Mouse (Mus musculus): Measurements from ENCODE around the gene Fgfrl1. TPM values are rescaled to one million over a fixed set of nuclear protein-coding genes. Genes with fewer than 3 reads are reported as not detected.

The Fgfrl1 gene
- polyA plus RNA-seq, 1 experiment: 65.1 TPM

- WGBS: 71% methylated on average over 3 of the region's 3 CpGs
- no peak for TF ChIP-seq POLR2A (IDR thresholded peaks at IDR 0.05; ENCODE audit: low read depth, low read length)
- no peak for TF ChIP-seq CTCF (conservative IDR thresholded peaks at IDR 0.05; ENCODE audit: insufficient read depth, insufficient read length, low read depth, low read length)
- no peak for DNase-seq
- no peaks in the 10 kb centered on the region for H3K36me3 ChIP-seq (ENCODE audit: control insufficient read depth, insufficient read depth, low read length)
- no peaks in the 10 kb centered on the region for H3K27me3 ChIP-seq (replicated peaks; ENCODE audit: control insufficient read depth, insufficient read depth, low read length)
- no peak overlapping the region for H3K4me3 ChIP-seq (ENCODE audit: insufficient read depth, low read depth, low read length)
- H3K27ac ChIP-seq (ENCODE audit: insufficient read depth, low read depth, low read length): no peak overlapping the region
- no peaks in the 10 kb centered on the region for H3K4me1 ChIP-seq (ENCODE audit: control insufficient read depth, insufficient read depth, low read length)
Observed at GRCm38 (mm10) chr5:108700346-108700745, 8.2 kb downstream of the Fgfrl1 start.

GRCm38 (mm10) chr5:108701341-108702021 lies 9.3 kb downstream of the Fgfrl1 start:
- Histone ChIP-seq H3K27ac (ENCODE audit: insufficient read depth, low read depth, low read length) (no peak overlapping the region), H3K4me3 (ENCODE audit: insufficient read depth, low read depth, low read length) (no peak overlapping the region), H3K27me3 (replicated peaks; ENCODE audit: control insufficient read depth, insufficient read depth, low read length) (no peaks in the 10 kb centered on the region), H3K36me3 (ENCODE audit: control insufficient read depth, insufficient read depth, low read length) (no peaks in the 10 kb centered on the region), H3K4me1 (ENCODE audit: control insufficient read depth, insufficient read depth, low read length) (no peaks in the 10 kb centered on the region)
- no peak for TF ChIP-seq POLR2A (IDR thresholded peaks at IDR 0.05; ENCODE audit: low read depth, low read length)
- TF ChIP-seq CTCF (conservative IDR thresholded peaks at IDR 0.05; ENCODE audit: insufficient read depth, insufficient read length, low read depth, low read length): no peak
- WGBS: 66% methylated on average over 10 of the region's 10 CpGs
- DNase-seq: no peak

- Histone ChIP-seq H3K36me3 (ENCODE audit: control insufficient read depth, insufficient read depth, low read length) (no peaks in the 10 kb centered on the region), H3K4me3 (ENCODE audit: insufficient read depth, low read depth, low read length) (no peak overlapping the region), H3K27ac (ENCODE audit: insufficient read depth, low read depth, low read length) (no peak overlapping the region), H3K27me3 (replicated peaks; ENCODE audit: control insufficient read depth, insufficient read depth, low read length) (no peaks in the 10 kb centered on the region), H3K4me1 (ENCODE audit: control insufficient read depth, insufficient read depth, low read length) (peaks cover 10% of the 10 kb centered on the region)
- TF ChIP-seq POLR2A (IDR thresholded peaks at IDR 0.05; ENCODE audit: low read depth, low read length) (no peak), CTCF (conservative IDR thresholded peaks at IDR 0.05; ENCODE audit: insufficient read depth, insufficient read length, low read depth, low read length) (no peak)
- 74% methylated on average over 12 of the region's 12 CpGs for WGBS
- DNase-seq: no peak
Observed at GRCm38 (mm10) chr5:108703754-108704626, 11.8 kb downstream of the Fgfrl1 start.

GRCm38 (mm10) chr5:108707758-108708157 lies 15.6 kb downstream of the Fgfrl1 start:
- Histone ChIP-seq H3K27ac (ENCODE audit: insufficient read depth, low read depth, low read length) (peak overlapping the region; percentile 21), H3K36me3 (ENCODE audit: control insufficient read depth, insufficient read depth, low read length) (no peaks in the 10 kb centered on the region), H3K4me1 (ENCODE audit: control insufficient read depth, insufficient read depth, low read length) (peaks cover 15% of the 10 kb centered on the region), H3K4me3 (ENCODE audit: insufficient read depth, low read depth, low read length) (no peak overlapping the region), H3K27me3 (replicated peaks; ENCODE audit: control insufficient read depth, insufficient read depth, low read length) (no peaks in the 10 kb centered on the region)
- TF ChIP-seq CTCF (conservative IDR thresholded peaks at IDR 0.05; ENCODE audit: insufficient read depth, insufficient read length, low read depth, low read length) (no peak), POLR2A (IDR thresholded peaks at IDR 0.05; ENCODE audit: low read depth, low read length) (no peak)
- DNase-seq: no peak
- 71% methylated on average over 2 of the region's 2 CpGs for WGBS

- peak; percentile 87 for DNase-seq
- Histone ChIP-seq H3K27me3 (replicated peaks; ENCODE audit: control insufficient read depth, insufficient read depth, low read length) (no peaks in the 10 kb centered on the region), H3K27ac (ENCODE audit: insufficient read depth, low read depth, low read length) (peak overlapping the region; percentile 72), H3K4me1 (ENCODE audit: control insufficient read depth, insufficient read depth, low read length) (peaks cover 15% of the 10 kb centered on the region), H3K36me3 (ENCODE audit: control insufficient read depth, insufficient read depth, low read length) (no peaks in the 10 kb centered on the region), H3K4me3 (ENCODE audit: insufficient read depth, low read depth, low read length) (no peak overlapping the region)
- TF ChIP-seq POLR2A (IDR thresholded peaks at IDR 0.05; ENCODE audit: low read depth, low read length): no peak
- no peak for TF ChIP-seq CTCF (conservative IDR thresholded peaks at IDR 0.05; ENCODE audit: insufficient read depth, insufficient read length, low read depth, low read length)
- WGBS: 67% methylated on average over 1 of the region's 1 CpGs
Observed at GRCm38 (mm10) chr5:108708419-108708818, 16.2 kb downstream of the Fgfrl1 start.

GRCm38 (mm10) chr5:108708981-108709731 lies 17.0 kb downstream of the Fgfrl1 start:
- H3K27ac ChIP-seq (ENCODE audit: insufficient read depth, low read depth, low read length): peak overlapping the region; percentile 72
- no peaks in the 10 kb centered on the region for H3K36me3 ChIP-seq (ENCODE audit: control insufficient read depth, insufficient read depth, low read length)
- no peak for TF ChIP-seq POLR2A (IDR thresholded peaks at IDR 0.05; ENCODE audit: low read depth, low read length)
- no peak for TF ChIP-seq CTCF (conservative IDR thresholded peaks at IDR 0.05; ENCODE audit: insufficient read depth, insufficient read length, low read depth, low read length)
- H3K27me3 ChIP-seq (replicated peaks; ENCODE audit: control insufficient read depth, insufficient read depth, low read length): no peaks in the 10 kb centered on the region
- peaks cover 15% of the 10 kb centered on the region for H3K4me1 ChIP-seq (ENCODE audit: control insufficient read depth, insufficient read depth, low read length)
- no peak overlapping the region for H3K4me3 ChIP-seq (ENCODE audit: insufficient read depth, low read depth, low read length)
- 43% methylated on average over 6 of the region's 6 CpGs for WGBS
- no peak for DNase-seq
